Comparison of ENCODE assay signal across 8 mouse cellular contexts in the genomic region with DNA sequence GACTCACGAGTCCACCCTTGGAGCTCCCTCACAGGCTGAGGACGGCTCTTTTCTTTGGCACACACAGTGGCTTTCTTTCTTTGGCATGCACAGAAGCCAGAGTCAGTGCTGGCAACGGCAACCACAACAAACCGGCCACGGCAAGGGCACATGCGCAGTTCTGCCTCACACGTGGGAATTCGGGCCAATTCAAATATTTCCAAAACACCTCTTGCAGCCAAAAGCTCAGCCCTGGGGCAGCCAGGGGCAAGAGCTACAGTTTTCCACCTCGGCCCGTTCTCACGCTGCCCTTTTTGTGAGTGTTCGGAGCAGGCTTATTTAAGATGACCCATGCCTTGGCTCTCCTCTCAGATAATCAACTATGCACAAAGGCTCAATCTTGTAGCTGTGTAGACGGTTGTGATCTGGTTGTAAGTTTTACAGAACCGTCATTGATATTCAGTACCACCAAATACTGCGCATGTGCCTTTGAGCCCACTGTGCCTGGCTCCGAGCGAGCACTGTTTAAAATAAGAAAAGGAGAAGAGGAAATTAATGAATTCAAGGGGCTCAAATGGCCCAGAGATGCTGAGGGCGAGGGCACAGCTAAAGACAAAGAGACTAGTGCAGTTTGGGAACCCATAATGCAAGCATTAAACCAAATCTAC.
A peak's percentile ranks its signal among the peaks of the same experiment; 100 is the strongest.
DNase-seq lines count a peak whose midpoint lies in the region; ATAC-seq lines count a peak whose summit lies in the region.

No protein-coding gene starts in this region.

- no peaks in the 10 kb centered on the region for H3K4me1 ChIP-seq in kidney, embryonic 16.5 days (ENCODE audit: insufficient read depth, low read length)

- no peak overlapping the region for H3K4me3 ChIP-seq in kidney, embryonic 16.5 days (ENCODE audit: low read length)

- WGBS in kidney, embryonic 16.5 days: 85% methylated on average over 18 of the region's 18 CpGs

- no peak for ATAC-seq in kidney, embryonic 16.5 days (ENCODE audit: low FRiP score, low TSS enrichment)

- intact Hi-C loops in heart, postnatal 25 days (cut with DNase I): loop anchor here (5.0 kb wide), 1 partner anchor 112 kb away; no protein-coding TSS in a partner anchor

- H3K4me2 ChIP-seq in kidney, embryonic 16.5 days (replicated peaks; ENCODE audit: low read depth, low read length): no peak overlapping the region

- no peak overlapping the region for H3K27ac ChIP-seq in kidney, embryonic 16.5 days (ENCODE audit: low read length)

- no peaks in the 10 kb centered on the region for H3K9me3 ChIP-seq in kidney, embryonic 16.5 days (ENCODE audit: low read length)

- DNase-seq in kidney, adult 11 months: peak; percentile 52
- peak; percentile 30 for DNase-seq in Muller cell, postnatal 12 days (ENCODE audit: inconsistent ontology term)
- peak; percentile 14 for DNase-seq in cerebellum, adult 9-11 months
- DNase-seq in heart, postnatal 25 days (ENCODE audit: low spot score): peak; percentile 68
- peak; percentile 30 for DNase-seq in ovary, postnatal 14 days (ENCODE audit: low spot score)
- no peak for DNase-seq in spleen, postnatal 14 days (ENCODE audit: low spot score in 2 of 2)
- no peak for DNase-seq in layer of hippocampus, adult 11-12 months (ENCODE audit: low spot score)

- H3K27me3 ChIP-seq in kidney, embryonic 16.5 days (ENCODE audit: insufficient read depth, low read length): no peaks in the 10 kb centered on the region

- H3K9ac ChIP-seq in kidney, embryonic 16.5 days (replicated peaks; ENCODE audit: low read length): no peak overlapping the region

- H3K36me3 ChIP-seq in kidney, embryonic 16.5 days (ENCODE audit: insufficient read depth, low read length): no peaks in the 10 kb centered on the region

Comparison
In these comparisons a context has a peak if more than half of its experiments do, and no peak if none do; other contexts are left out.
1. DNase-seq: peak in kidney, adult 11 months (single experiment), Muller cell, postnatal 12 days (single experiment), cerebellum, adult 9-11 months (single experiment), heart, postnatal 25 days (single experiment) and ovary, postnatal 14 days (single experiment); none in spleen, postnatal 14 days (0 of 2) and layer of hippocampus, adult 11-12 months (single experiment).